Mouse (Mus musculus): ENCODE results near the gene Mrgprf.

Gene Mrgprf

GRCm38 (mm10) chr7:145301008-145301340 lies 346 bp downstream of the Mrgprf start:
- no peak for DNase-seq (ENCODE audit: low read depth, low spot score)

GRCm38 (mm10) chr7:145301341-145302005 lies 845 bp downstream of the Mrgprf start:
- DNase-seq (ENCODE audit: low read depth, low spot score) = no peak

- DNase-seq (ENCODE audit: low read depth, low spot score) = no peak
Measured at GRCm38 (mm10) chr7:145302488-145303285, 2.1 kb downstream of the Mrgprf start.

DNA sequence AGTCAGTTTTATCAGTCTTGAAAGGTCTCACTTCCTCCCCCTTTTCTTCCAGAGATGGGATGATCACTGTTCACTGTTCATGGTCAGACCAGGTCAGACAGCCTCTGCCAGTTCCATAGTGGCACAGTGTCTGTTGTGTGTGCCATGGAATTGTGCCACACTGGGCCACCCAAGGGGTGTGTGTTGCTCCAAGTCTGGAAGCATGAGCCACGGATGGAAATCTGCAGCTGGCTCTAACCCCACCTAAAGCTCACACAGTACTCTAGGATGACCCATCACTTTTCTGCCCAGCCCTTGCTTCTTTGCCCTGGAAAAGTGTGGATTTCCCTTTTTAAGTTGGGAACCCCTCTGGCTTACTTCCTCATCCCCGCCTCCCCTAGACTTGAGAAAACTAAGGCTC lies 3.5 kb downstream of the Mrgprf start:
- no peak for DNase-seq (ENCODE audit: low read depth, low spot score)

DNA sequence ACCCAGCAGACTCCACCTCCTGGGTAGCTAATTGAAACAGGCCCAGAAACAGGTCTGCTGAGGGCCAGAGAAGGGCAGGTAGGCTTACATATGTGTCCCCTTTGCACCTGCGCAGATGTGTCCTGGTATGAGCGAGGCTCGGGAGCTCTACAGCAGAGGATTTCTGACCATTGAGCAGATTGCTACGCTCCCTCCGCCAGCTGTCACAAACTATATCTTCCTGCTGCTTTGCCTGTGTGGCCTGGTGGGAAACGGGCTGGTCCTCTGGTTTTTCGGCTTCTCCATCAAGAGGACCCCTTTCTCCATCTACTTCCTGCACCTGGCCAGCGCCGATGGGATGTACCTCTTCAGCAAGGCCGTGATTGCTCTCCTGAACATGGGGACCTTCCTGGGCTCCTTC lies 7.0 kb downstream of the Mrgprf start:
- no peak for DNase-seq (ENCODE audit: low read depth, low spot score)

DNA sequence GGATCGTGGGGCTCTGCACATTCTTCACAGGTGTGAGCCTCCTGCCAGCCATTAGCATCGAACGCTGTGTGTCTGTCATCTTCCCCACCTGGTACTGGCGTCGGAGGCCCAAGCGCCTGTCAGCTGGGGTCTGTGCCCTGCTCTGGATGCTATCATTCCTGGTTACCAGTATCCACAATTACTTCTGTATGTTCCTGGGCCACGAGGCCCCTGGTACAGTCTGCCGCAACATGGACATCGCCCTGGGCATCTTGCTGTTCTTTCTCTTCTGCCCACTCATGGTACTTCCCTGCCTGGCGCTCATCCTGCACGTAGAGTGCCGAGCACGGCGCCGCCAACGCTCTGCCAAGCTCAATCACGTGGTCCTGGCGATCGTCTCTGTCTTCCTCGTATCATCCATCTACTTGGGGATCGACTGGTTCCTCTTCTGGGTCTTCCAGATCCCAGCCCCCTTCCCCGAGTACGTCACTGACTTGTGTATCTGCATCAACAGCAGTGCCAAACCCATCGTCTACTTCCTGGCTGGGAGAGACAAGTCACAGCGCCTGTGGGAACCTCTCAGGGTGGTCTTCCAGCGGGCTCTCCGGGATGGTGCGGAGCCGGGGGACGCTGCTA lies 7.5 kb downstream of the Mrgprf start:
- no peak for DNase-seq (ENCODE audit: low read depth, low spot score)

GRCm38 (mm10) chr7:145308866-145309265 lies 8.2 kb downstream of the Mrgprf start:
- DNase-seq (ENCODE audit: low read depth, low spot score) = no peak

GRCm38 (mm10) chr7:145309877-145310276 lies 9.2 kb downstream of the Mrgprf start:
- DNase-seq (ENCODE audit: low read depth, low spot score) = no peak

GRCm38 (mm10) chr7:145310526-145310925 lies 9.9 kb downstream of the Mrgprf start:
- no peak for DNase-seq (ENCODE audit: low read depth, low spot score)

DNA sequence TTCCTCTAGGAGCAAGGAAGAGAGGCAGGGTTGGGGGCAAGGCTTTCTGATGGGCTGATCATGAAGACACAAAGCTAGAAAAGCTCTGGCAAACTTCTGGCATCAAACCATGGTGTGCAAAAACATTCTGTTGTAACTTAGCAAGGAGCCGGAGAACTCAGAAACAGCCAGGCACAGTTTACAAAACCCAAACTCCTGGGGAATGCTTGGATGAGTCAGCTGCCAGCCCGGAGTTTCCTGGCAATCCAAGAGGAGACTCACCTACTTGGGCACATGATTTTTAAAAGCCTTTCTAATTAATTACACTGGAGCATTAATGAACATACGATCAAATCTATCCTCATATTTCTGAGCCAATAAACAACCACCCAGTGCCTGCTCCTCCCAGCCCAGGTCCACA lies 11.5 kb downstream of the Mrgprf start:
- DNase-seq (ENCODE audit: low read depth, low spot score) = no peak

- DNase-seq (ENCODE audit: low read depth, low spot score) = no peak
Measured at GRCm38 (mm10) chr7:145314785-145315411, 14.3 kb downstream of the Mrgprf start, which contains the start of gene Mrgprd. TSS of gene Mrgprd (plus strand) at chr7:145314835.

GRCm38 (mm10) chr7:145317522-145317921 lies 16.9 kb downstream of the Mrgprf start:
- no peak for DNase-seq (ENCODE audit: low read depth, low spot score)

GRCm38 (mm10) chr7:145319481-145319880 lies 18.9 kb downstream of the Mrgprf start:
- no peak for DNase-seq (ENCODE audit: low read depth, low spot score)

GRCm38 (mm10) chr7:145323607-145324006 lies 23.0 kb downstream of the Mrgprf start:
- no peak for DNase-seq (ENCODE audit: low read depth, low spot score)

- DNase-seq (ENCODE audit: low read depth, low spot score) = no peak
Measured at GRCm38 (mm10) chr7:145325697-145326096, 25.1 kb downstream of the Mrgprf start.

- DNase-seq (ENCODE audit: low read depth, low spot score) = no peak
Measured at GRCm38 (mm10) chr7:145329982-145330381, 29.4 kb downstream of the Mrgprf start.

GRCm38 (mm10) chr7:145330641-145331040 lies 30.0 kb downstream of the Mrgprf start:
- DNase-seq (ENCODE audit: low read depth, low spot score) = no peak

- no peak for DNase-seq (ENCODE audit: low read depth, low spot score)
Measured at GRCm38 (mm10) chr7:145332376-145333041, 31.9 kb downstream of the Mrgprf start.

- DNase-seq (ENCODE audit: low read depth, low spot score) = no peak
Measured at GRCm38 (mm10) chr7:145333936-145334335, 33.3 kb downstream of the Mrgprf start.

DNA sequence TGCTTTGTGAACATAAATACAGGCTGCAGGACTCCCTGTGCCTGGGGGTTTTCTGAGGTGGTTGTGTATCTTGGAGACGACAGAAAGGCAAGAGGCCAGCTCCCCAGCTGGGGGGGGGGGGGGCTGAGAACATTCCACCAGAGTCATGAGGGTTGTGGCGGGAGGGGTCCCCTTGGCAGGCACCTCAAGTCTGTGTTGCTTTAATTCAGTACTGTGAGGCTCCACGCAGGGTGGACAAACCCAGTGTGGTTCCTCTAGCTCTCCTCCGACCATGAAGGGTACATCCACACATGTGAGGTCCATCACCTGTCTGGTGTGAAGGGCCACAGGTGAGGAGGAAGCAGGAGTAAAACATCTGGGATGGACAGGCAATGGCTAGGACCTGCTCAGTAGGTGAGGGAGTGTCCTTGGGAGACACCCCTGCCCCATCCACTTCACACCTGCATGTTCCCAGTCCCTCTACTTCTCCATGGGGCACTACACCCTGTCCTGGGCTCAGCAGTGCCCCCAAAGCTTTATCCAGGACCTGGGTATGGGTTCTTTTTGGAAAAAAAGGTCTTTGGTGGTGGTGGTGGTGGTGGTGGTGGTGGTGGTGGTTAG lies 33.9 kb downstream of the Mrgprf start:
- no peak for DNase-seq (ENCODE audit: low read depth, low spot score)

GRCm38 (mm10) chr7:145335199-145335598 lies 34.6 kb downstream of the Mrgprf start:
- no peak for DNase-seq (ENCODE audit: low read depth, low spot score)

All from CD4-positive helper T cell, adult 2 months (primary cell).